Mouse (Mus musculus) retina, postnatal 7 days (tissue): ENCODE data around the gene Lime1.

Source experiments
- DNase-seq: peaks from one replicate; pipeline ENCODE4 v3.0.0-alpha.2; 2012; ENCODE audit warnings: low read depth, low spot score

Lime1 gene

DNA sequence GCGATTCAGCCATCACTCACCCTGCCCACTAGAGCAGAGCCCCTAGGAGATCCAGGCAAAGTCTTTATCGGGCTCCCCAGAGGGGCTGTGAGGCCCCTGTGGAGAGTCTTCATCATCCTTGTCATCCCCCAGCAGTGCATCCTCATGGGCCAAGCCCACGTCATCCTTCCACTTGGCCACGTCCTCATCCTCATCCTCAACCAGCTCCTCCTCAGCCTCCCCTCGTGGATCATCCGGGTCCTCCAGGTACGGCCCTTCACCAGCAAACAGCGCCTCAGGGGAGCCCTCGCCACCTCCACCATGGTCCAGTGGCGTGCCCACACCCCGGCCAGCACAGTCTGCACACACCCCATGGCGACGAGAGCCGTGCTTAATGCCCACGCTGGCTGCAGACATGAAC lies 11.1 kb downstream of the Lime1 start:
- no peak for DNase-seq

DNA sequence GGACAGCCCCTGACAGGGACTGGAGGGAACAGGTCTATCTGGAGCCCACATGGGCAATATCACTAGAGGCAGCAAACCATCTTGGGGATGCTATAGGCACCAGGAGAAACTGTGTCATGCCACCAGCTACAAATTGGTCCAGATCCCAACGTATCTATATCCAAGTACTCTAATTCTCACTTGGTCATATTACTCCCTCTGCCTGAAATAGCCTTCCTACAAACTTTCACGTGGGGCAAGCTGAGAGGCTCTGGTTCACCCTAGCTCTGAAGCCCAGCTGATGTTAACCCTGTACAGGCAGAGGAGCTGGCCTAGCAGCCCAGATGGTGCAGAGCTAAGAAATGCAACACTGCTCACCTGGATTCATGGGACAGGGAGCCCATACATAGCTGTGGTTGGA lies 11.7 kb downstream of the Lime1 start:
- no peak for DNase-seq

DNA sequence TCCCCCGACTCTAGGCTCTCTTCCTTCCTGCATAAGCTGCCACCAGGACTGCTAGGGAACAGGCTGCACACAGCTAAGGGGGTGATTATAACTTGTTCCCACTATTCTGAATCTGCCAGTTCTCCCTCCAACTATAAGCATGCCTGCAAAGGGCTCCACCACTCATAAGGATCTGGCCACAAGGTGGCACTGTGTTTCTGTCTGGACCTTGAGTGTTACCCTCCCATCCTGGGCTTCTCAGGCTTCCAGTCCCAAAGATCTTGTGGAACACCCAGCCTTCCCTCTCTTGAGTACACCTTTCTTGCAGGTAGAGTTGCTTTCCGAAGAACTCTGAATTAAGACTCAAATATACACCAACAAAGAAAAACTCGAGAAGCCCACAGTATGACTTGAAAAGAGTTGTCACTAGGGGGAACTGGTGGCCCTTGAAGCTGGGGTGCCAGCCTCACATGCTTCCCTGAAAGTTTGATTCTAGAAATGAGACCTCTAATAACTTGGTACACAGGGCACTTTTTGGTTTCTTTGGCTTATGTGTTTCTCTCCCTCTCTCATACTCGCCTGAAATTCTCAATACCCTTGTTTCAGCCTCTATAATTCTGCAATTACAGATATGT lies 12.8 kb downstream of the Lime1 start:
- peak; percentile 83 for DNase-seq

DNA sequence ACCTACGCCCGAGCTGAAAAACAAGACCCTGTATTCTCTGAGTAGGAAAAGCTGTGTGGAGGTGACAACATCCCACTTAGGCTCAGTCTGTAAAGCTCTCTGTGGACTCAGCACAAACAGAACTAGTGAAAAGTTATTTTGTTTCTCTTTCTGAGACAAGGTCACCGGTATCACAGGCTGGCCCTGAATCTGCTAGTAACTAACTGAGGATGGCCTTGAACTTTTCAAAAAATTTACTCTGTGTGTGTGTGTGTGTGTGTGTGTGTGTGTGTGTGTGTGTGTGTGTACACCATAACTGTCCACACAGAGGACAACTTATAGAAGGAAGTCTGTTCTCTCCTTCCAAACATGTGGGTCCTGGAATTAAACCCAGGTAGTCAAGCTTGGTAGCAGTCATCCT lies 14.2 kb downstream of the Lime1 start:
- no peak for DNase-seq

DNA sequence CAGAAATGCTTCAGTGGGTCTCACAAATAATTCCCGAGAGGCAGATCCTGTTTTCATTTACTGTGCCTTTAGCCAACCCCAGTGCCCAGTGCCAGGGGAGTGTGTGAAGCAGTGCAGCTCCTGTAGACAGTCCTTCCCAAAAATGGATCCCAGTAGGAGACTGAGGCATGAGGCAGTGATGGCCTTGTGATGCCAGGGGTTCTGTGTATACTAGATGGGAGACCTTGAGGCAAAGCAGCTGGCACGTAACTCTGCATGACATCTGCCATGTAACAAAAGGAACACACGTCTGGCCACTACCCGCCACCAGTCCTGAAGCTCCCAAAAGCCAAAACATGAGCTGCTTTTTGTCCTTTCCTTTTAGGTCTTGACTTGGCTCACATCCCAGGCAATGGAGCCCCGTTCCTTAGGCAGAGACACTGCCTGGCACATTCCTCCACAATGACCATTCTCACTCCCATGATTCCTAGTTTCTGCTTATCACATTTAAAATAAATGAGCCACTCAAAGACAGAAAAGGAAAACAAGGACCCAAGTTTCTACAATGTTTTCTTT lies 17.4 kb downstream of the Lime1 start:
- no peak for DNase-seq

DNA sequence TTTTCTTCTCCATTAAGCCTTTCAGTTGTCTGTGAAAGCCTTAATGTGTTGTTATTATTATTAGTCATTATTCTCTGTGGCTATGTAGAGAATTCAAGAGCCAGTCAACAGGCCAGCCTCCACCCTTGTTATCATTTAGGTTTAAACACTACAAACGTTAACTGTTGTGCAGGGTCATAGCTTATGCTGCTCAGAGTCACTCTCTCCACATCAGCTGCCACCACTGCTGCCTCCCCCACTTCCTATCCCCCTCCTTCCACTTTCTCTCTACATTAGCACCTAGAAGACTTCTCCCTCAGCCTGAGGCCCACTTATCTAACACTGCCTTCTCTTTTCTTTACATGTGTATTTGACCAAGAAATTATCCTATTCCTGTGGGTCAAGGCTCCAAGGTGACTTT lies 21.6 kb downstream of the Lime1 start:
- DNase-seq = no peak

DNA sequence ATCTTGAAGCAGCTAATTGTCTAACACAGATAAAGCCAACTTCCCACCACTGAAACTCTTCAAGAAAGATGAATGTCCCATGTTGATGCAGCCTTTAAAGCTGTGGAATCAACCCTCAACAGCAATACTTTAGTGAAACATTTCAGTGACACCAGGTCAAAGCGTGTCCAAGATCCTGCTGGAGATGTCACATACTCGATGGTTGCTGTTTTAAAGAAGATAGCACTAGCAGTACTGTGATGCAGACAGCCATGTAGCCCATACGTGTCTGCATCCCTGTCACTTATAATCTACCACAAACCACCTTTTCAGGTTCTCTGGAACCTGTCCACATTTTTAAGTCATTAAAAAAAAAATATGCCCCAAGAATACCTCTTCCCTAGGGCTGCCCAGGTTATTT lies 23.8 kb downstream of the Lime1 start:
- no peak for DNase-seq

DNA sequence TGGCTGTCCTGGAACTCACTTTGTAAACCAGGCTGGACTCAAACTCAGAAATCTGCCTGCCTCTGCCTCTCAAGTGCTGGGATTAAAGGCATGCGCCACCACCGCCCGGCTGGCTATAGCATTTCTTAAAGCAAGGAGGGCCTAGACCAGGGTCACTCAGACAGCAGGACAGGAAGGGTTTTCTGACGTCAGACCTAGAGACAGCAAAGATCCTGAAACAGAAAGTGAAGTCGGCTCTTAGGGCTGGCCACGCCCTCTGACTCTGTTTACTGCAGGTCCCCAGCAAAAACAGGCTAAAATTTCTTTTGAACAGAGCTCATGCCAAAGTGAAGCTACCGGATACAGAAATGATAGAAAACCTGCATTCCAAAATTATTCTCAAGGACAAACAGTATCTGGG lies 29.8 kb downstream of the Lime1 start:
- DNase-seq = no peak

DNA sequence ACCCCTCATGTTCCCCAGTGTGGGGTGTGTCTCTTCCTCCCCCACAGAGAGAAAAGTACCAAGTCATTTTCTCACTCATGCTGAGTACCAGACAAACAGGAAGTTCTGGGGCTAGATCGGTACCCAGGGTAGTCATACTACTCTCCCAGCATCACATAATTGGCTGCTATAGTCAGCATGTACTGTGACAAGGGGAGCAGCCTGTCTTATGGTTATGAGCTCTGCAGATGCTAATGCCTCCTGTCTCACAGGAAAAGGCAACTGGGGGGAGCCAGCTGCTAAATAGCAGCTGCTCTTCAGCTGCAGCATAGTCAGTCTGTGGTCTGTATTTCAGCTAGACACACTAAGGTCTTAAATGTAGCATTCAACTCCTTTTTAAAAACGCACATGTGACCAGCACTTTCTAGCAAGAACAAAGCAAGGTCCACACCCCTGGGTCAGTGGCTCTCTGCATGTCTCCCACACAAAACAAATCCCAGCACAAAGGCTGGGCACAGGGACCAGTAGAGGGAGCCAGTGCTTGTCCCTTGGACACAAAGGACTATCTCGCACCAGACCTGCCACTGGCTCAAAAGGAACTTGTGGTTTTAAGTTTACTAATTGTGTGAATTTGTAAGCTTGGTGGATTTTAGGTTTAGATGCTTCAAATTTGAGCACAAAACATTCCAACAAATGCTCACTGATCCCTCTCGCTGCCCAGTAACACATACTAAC lies 31.0 kb downstream of the Lime1 start:
- peak; percentile 43 for DNase-seq

DNA sequence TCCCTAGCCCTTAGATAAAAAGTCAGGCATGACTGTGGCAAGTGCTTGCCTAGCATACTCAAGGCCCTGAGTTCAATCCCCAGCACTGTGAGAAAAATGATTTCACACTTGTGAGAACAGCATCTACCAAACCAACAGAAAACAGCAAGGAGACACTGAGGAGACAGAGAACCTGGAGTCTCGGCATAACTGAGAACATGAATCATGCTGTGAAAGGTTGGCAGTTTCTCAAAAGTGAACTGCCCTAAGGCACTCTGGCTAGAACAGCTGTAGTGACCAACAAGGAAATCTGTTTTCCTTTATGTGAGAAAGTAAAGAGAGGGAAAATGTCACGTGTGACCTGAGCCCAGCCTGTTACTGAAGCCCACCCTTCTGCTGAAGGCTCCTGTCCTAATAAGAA lies 33.3 kb downstream of the Lime1 start:
- no peak for DNase-seq

DNA sequence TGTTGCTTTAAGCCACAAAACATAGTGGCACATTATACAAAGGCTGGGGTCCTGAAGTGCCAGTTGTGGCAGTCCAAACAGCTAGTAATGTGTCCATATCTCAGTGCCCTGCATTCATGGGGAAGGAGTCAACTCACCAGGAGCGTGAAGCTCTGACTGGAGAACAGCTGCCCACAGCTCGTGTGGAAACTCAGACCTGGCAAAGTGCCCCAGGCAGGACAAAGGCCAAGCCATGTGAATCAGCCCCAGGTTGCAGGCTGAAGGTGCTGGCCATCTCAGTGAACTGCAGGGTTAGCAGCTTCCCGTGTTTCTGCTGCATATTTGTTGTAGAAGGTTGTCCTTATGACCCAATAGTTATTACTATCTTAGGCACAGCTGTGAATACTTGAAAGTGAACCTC lies 36.1 kb downstream of the Lime1 start:
- no peak for DNase-seq

DNA sequence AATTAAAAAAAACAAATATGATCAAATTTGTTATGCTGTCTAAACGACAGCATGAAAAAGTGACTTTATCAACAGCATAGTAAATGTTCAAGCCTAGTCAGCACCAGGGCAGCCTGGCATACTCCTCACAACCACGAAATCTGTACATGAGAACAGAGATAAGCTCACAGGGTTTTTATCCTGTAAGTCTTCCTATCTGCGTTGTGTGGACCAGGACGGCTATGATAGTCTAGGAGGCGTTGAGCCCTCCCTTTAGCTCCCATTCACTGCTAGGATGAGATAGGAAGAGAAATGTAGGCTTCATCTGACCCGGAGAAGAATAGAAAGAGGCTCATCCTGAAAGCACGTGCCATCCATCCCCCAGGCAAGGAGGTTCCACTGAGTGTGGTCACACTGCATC lies 39.5 kb downstream of the Lime1 start:
- no peak for DNase-seq

DNA sequence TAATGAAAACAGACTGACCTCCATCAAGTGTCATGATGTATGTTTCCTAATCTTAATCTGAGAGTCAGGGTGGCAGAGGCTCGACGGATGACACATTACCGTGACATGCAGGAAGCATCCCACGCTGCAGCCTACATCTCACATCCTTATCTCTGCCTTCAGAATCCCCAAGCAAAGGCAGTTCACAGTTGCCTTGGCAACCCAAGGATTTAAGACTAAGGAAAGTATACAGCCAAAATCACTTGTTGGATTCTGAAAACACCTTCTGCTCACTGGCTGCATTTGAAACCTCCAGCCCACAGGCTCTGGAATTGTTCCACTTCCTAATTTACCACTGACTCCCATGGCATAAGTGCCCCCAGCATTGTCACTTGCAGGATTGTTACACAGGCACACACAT lies 40.5 kb downstream of the Lime1 start:
- no peak for DNase-seq

DNA sequence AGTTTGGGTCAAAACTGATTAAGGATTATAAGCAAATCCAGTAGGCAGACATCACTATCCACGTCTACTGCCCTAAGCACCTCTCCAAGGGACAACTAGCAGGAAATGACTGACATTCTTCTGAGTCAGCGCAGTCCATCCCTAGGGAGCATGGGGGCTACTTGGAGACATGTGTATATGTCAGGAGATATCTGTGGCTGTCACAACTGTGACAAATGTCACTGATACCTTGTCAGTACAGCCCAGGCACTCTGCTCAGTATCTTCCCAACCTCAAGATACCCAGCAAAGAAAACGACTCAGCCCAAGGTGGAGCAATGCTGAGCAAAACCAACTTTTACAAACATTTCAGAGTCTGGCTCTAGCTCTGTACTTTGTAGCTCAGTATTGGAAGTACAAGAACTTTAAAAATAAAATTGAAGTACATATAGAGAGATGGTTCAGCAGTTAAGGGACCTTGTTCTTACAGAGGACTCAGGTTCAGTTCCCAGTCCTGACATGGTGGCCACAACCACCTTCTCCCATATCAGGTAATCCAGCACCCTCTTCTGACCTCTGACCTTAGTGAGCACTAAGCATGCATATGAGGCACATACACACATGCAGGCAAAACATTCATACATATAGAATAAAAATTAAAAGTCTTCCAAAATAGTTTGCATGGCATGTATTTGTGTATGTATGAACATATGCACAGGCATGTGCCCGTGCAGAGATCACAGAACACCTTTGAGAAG lies 41.2 kb downstream of the Lime1 start:
- no peak for DNase-seq

DNA sequence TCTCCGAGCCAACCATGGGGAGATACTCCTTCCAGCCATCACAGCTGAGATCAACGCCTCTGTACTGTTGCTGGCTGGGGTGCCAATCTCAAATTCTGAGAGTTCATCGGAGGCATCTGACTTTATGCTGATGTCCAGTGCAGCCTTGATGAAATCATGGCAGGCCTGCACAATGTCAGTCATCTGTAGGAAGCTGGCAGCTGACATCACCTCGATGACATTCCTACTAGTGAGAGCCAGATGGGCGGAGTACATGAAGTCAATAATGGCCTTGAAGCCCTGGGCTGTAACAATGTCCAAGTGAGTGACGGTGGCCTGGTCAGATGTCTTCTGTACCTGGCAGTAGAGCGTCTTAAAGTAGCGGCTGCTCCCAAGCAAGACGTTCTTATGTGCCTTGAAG lies 44.0 kb downstream of the Lime1 start:
- DNase-seq = no peak
